Mouse (Mus musculus): Measurements from ENCODE around the gene Frrs1. TPM values are rescaled to one million over a fixed set of nuclear protein-coding genes. Genes with fewer than 3 reads are reported as not detected.

Gene Frrs1
- total and polyA plus RNA-seq, 2 experiments from 2014 or later: 3.8 to 7.0 TPM

GRCm38 (mm10) chr3:116817231-116817630, 42.0 kb upstream of the Frrs1 start:
- 94% methylated on average over 7 of the region's 7 CpGs for WGBS
- ATAC-seq (ENCODE audit: low FRiP score): no peak
- Histone ChIP-seq H3K27me3 (ENCODE audit: insufficient read depth, low read length) (no peaks in the 10 kb centered on the region), H3K4me1 (ENCODE audit: insufficient read depth, low read length) (no peaks in the 10 kb centered on the region), H3K4me2 (ENCODE audit: low read depth, low read length, poor library complexity, severe bottlenecking) (no peak overlapping the region), H3K27ac (ENCODE audit: low read depth, low read length) (no peak overlapping the region), H3K36me3 (ENCODE audit: insufficient read depth, low read length) (no peaks in the 10 kb centered on the region), H3K4me3 (ENCODE audit: low read depth, low read length) (no peak overlapping the region), H3K9me3 (ENCODE audit: low read length) (no peaks in the 10 kb centered on the region), H3K9ac (replicated peaks; ENCODE audit: low read length, poor library complexity, severe bottlenecking) (no peak overlapping the region)
- TF ChIP-seq CTCF (IDR thresholded peaks at IDR 0.05): no peak
- DNase-seq (ENCODE audit: low spot score): no peak

DNA sequence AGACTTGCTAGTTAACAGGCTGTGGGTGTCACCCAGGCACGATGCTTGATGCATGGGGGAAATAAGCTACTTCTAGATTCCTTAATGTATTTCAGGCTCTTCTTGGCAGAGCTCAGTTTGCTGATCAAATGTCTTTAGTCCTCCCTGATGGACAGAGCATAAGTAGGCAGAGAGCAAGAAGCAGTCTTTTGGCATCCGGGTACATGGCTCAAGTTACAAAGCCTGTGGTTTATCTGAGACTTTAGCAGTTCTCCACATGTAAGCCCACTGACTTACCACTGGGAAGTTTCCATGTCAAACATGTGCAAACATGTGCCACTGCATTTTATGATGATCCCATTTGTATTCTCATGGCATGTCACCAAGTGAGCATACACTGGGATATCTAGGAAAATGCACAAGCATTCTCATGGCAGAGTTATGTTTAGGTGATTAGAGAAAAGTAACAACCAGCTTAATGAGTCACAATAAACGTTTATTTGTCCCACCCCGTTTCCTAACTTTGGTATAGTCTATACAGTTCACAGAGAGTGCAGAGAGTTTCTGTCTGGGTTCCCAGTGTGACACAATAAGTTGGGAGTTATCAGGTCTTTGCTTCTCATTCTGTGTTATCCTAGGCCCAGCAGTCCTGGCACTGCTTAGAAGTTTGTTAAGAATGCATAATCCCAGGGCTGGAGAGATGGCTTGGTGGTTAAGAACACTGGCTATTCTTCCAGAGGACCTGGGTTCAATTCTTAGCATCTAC, 32.6 kb upstream of the Frrs1 start:
- WGBS: 75% methylated on average over 4 of the region's 4 CpGs
- no peak overlapping the region for H3K4me2 ChIP-seq (ENCODE audit: low read depth, low read length, poor library complexity, severe bottlenecking)
- ATAC-seq (ENCODE audit: low FRiP score) (no peak), DNase-seq (ENCODE audit: low spot score) (no peak)
- no peak overlapping the region for H3K9ac ChIP-seq (replicated peaks; ENCODE audit: low read length, poor library complexity, severe bottlenecking)
- H3K4me3 ChIP-seq (ENCODE audit: low read depth, low read length): no peak overlapping the region
- H3K36me3 ChIP-seq (ENCODE audit: insufficient read depth, low read length): no peaks in the 10 kb centered on the region
- no peak overlapping the region for H3K27ac ChIP-seq (ENCODE audit: low read depth, low read length)
- H3K4me1 ChIP-seq (ENCODE audit: insufficient read depth, low read length): no peaks in the 10 kb centered on the region
- no peaks in the 10 kb centered on the region for H3K27me3 ChIP-seq (ENCODE audit: insufficient read depth, low read length)
- TF ChIP-seq CTCF (IDR thresholded peaks at IDR 0.05): no peak
- H3K9me3 ChIP-seq (ENCODE audit: low read length): no peaks in the 10 kb centered on the region

DNA sequence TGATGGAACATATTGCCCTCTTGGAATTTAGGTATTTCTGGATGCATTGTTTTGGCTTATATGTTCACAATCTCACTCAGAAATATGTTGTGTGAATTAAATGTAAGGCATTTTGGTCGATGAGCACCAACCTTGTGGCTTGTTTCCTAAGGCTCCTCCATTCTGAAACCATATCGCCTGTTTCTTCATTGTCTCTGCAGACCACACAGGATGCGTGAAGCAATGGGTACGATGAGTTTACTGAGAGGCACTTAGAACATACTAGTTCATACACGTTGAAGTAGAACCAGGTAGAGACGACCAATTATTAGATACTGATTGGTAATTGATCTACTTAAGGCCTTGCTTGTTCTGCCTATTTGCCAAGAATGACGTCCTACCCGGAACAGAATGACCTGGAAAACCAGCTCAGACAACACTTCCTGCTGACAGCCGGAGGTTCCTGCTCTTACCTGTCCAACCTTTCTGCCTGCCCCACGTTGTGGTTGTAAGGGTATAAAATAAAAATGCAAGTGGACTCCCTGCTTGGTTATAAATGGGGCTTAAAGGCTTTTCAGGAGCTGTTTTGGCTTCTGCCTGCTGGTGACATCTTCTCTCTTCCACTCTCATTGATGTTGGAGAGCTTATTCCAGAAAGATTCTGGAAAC, 29.9 kb upstream of the Frrs1 start:
- TF ChIP-seq CTCF (IDR thresholded peaks at IDR 0.05): no peak
- DNase-seq (ENCODE audit: low spot score): no peak

GRCm38 (mm10) chr3:116831324-116831723, 27.9 kb upstream of the Frrs1 start:
- no peak for TF ChIP-seq CTCF (IDR thresholded peaks at IDR 0.05)
- Histone ChIP-seq H3K27ac (ENCODE audit: low read depth, low read length) (no peak overlapping the region), H3K4me3 (ENCODE audit: low read depth, low read length) (no peak overlapping the region), H3K4me1 (ENCODE audit: insufficient read depth, low read length) (no peaks in the 10 kb centered on the region), H3K4me2 (ENCODE audit: low read depth, low read length, poor library complexity, severe bottlenecking) (no peak overlapping the region), H3K9ac (replicated peaks; ENCODE audit: low read length, poor library complexity, severe bottlenecking) (no peak overlapping the region), H3K36me3 (ENCODE audit: insufficient read depth, low read length) (no peaks in the 10 kb centered on the region), H3K9me3 (ENCODE audit: low read length) (no peaks in the 10 kb centered on the region), H3K27me3 (ENCODE audit: insufficient read depth, low read length) (no peaks in the 10 kb centered on the region)
- no peak for ATAC-seq (ENCODE audit: low FRiP score)
- peak; percentile 39 for DNase-seq (ENCODE audit: low spot score)
- 63% methylated on average over 5 of the region's 5 CpGs for WGBS

More for the DNA sequence above, 29.9 kb upstream of the Frrs1 start:
- Histone ChIP-seq H3K36me3 (ENCODE audit: insufficient read depth, low read length) (no peaks in the 10 kb centered on the region), H3K4me3 (ENCODE audit: low read depth, low read length) (no peak overlapping the region), H3K9ac (replicated peaks; ENCODE audit: low read length, poor library complexity, severe bottlenecking) (no peak overlapping the region), H3K4me2 (ENCODE audit: low read depth, low read length, poor library complexity, severe bottlenecking) (no peak overlapping the region), H3K27ac (ENCODE audit: low read depth, low read length) (no peak overlapping the region), H3K9me3 (ENCODE audit: low read length) (no peaks in the 10 kb centered on the region), H3K4me1 (ENCODE audit: insufficient read depth, low read length) (no peaks in the 10 kb centered on the region), H3K27me3 (ENCODE audit: insufficient read depth, low read length) (no peaks in the 10 kb centered on the region)
- no peak for ATAC-seq (ENCODE audit: low FRiP score)
- 86% methylated on average over 10 of the region's 10 CpGs for WGBS

DNA sequence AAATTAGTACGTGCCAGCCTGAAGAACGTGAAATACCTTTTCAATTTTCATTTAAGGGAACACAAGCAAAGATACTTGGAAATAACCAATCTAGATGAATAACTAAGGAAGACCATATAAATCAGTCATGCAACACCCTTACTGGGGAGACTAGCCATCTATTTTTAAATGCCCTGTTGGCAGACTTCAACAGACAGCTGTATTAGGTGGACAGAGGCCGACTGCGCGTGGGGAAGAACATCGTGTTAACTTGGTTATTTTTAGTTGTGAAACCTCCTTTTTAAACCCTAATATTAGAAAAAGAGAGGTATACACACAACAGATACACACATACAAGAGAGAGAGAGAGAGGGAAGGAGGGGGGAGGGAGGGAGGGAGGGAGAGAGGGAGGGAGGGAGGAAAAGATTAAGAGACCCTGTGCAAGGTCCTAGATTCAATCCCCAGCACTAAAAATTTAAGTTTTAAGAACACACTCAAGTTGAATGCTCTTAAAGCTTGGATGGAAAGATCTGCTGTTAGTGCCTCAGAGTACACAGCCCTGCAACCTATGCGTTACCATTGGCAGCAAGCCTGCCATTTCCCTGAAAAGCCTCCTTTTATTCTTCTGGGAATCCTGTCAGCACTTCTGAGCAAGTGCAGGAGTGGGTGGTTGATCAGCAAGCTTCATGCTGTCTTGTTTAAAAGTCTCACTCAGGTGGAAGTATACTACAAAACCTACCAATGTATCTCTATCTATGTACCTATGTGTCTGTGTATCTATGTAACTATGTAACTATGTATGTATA, 26.5 kb upstream of the Frrs1 start:
- no peak overlapping the region for H3K27ac ChIP-seq (ENCODE audit: low read depth, low read length)
- H3K27me3 ChIP-seq (ENCODE audit: insufficient read depth, low read length): no peaks in the 10 kb centered on the region
- no peaks in the 10 kb centered on the region for H3K36me3 ChIP-seq (ENCODE audit: insufficient read depth, low read length)
- TF ChIP-seq CTCF (IDR thresholded peaks at IDR 0.05): no peak
- H3K4me3 ChIP-seq (ENCODE audit: low read depth, low read length): no peak overlapping the region
- ATAC-seq (ENCODE audit: low FRiP score) (no peak), DNase-seq (ENCODE audit: low spot score) (no peak)
- no peak overlapping the region for H3K9ac ChIP-seq (replicated peaks; ENCODE audit: low read length, poor library complexity, severe bottlenecking)
- no peaks in the 10 kb centered on the region for H3K4me1 ChIP-seq (ENCODE audit: insufficient read depth, low read length)
- H3K4me2 ChIP-seq (ENCODE audit: low read depth, low read length, poor library complexity, severe bottlenecking): no peak overlapping the region
- no peaks in the 10 kb centered on the region for H3K9me3 ChIP-seq (ENCODE audit: low read length)
- WGBS: 81% methylated on average over 7 of the region's 7 CpGs

GRCm38 (mm10) chr3:116833491-116833890, 25.8 kb upstream of the Frrs1 start:
- Histone ChIP-seq H3K9me3 (ENCODE audit: low read length) (no peaks in the 10 kb centered on the region), H3K4me2 (ENCODE audit: low read depth, low read length, poor library complexity, severe bottlenecking) (no peak overlapping the region), H3K9ac (replicated peaks; ENCODE audit: low read length, poor library complexity, severe bottlenecking) (no peak overlapping the region), H3K27ac (ENCODE audit: low read depth, low read length) (no peak overlapping the region), H3K27me3 (ENCODE audit: insufficient read depth, low read length) (no peaks in the 10 kb centered on the region), H3K4me3 (ENCODE audit: low read depth, low read length) (no peak overlapping the region), H3K4me1 (ENCODE audit: insufficient read depth, low read length) (no peaks in the 10 kb centered on the region), H3K36me3 (ENCODE audit: insufficient read depth, low read length) (no peaks in the 10 kb centered on the region)
- 94% methylated on average over 4 of the region's 4 CpGs for WGBS
- no peak for DNase-seq (ENCODE audit: low spot score)
- no peak for ATAC-seq (ENCODE audit: low FRiP score)
- no peak for TF ChIP-seq CTCF (IDR thresholded peaks at IDR 0.05)
